In the genomic region with DNA sequence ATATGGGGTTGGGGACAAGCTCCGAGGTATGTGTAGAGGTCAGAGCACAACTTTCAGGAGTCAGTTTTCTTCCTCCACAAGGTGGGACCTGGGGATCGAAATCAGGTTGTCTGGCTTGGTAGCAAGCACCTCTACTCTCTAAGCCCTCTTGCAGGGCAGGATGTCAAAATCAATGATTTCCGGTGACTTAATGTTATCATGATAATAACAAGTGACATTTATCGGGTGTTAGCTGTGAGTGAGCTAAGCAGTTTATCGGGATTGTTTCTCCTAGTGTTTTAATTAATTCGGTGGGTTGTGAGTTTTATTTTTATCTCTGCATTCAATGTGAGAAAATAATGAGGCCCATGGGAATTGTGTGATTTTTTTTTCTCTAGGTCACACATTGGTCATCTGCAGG, we compare ENCODE assay signal across 14 mouse cellular contexts. TPM values are rescaled to one million over a fixed set of nuclear protein-coding genes. Genes with fewer than 3 reads are reported as not detected.
"Had no signal": no experiment of that assay in that cellular context is flagged by ENCODE, and none has a peak within 500 bp of the region (broad histone marks: within the 10 kb centered on the region; RNA-seq: fewer than 3 reads in every experiment).

No protein-coding gene starts in this region.

- DNase-seq: left cerebral cortex, postnatal 4 days; liver; liver, embryonic 13.5 days; liver, postnatal 0 days; lung, adult 2 months; lung, embryonic 14.5 days; lung, postnatal 10 days; lung, postnatal 14 days; lung, postnatal 36 days; lung, postnatal 4 days; midbrain, embryonic 14.5 days had no signal

RNA-seq across cellular contexts. Expression of gene Wif1, which starts 18.3 kb away (rescaled TPM):
- total RNA-seq: liver, adult 2 months; megakaryocyte-erythroid progenitor cell, adult 5-6 weeks; monocyte, adult 5-6 weeks had no signal
